Mouse (Mus musculus) spleen, adult 18-20 months (tissue): ENCODE data around the gene Kcnk12.

Experiments used
- DNase-seq, 2 experiments: peaks; one replicate each; pipeline ENCODE4 v3.0.0; 2022; ENCODE audit warnings: mixed read lengths in 2 of 2

Kcnk12 gene

GRCm38 (mm10) chr17:87797688-87798291, at the start of gene Kcnk12:
Gene Kcnk12 (minus strand): TSS chr17:87797994.
- DNase-seq: no peak

GRCm38 (mm10) chr17:87842156-87842555, 44.4 kb upstream of the Kcnk12 start:
- no peak for DNase-seq

- no peak for DNase-seq
These were observed 42.3 kb upstream of the Kcnk12 start for GRCm38 (mm10) chr17:87840079-87840478.

GRCm38 (mm10) chr17:87834850-87835249, 37.1 kb upstream of the Kcnk12 start:
- DNase-seq: no peak

GRCm38 (mm10) chr17:87826909-87827308, 29.1 kb upstream of the Kcnk12 start:
- no peak for DNase-seq

GRCm38 (mm10) chr17:87826036-87826560, 28.3 kb upstream of the Kcnk12 start:
- DNase-seq: no peak

GRCm38 (mm10) chr17:87825454-87826008, 27.7 kb upstream of the Kcnk12 start:
- DNase-seq: no peak

GRCm38 (mm10) chr17:87823031-87823430, 25.2 kb upstream of the Kcnk12 start:
- DNase-seq: no peak

GRCm38 (mm10) chr17:87809556-87809955, 11.8 kb upstream of the Kcnk12 start:
- no peak for DNase-seq

GRCm38 (mm10) chr17:87799948-87800340, 2.1 kb upstream of the Kcnk12 start:
- DNase-seq: no peak

- DNase-seq: no peak
These were observed 1.6 kb upstream of the Kcnk12 start for GRCm38 (mm10) chr17:87799212-87799947.

- peak in 1 of 2 experiments; percentile 12 for DNase-seq
These were observed 688 bp upstream of the Kcnk12 start for GRCm38 (mm10) chr17:87798423-87798941.

- DNase-seq: no peak
These were observed 845 bp downstream of the Kcnk12 start for GRCm38 (mm10) chr17:87796881-87797416.

GRCm38 (mm10) chr17:87795927-87796714, 1.7 kb downstream of the Kcnk12 start:
- DNase-seq: no peak

- DNase-seq: no peak
These were observed 3.0 kb downstream of the Kcnk12 start for GRCm38 (mm10) chr17:87794801-87795200.

- DNase-seq: no peak
These were observed 4.5 kb downstream of the Kcnk12 start for GRCm38 (mm10) chr17:87793331-87793730.

GRCm38 (mm10) chr17:87792623-87793315, 5.0 kb downstream of the Kcnk12 start:
- DNase-seq: no peak

GRCm38 (mm10) chr17:87791517-87792098, 6.2 kb downstream of the Kcnk12 start:
- DNase-seq: no peak

GRCm38 (mm10) chr17:87790661-87791060, 7.1 kb downstream of the Kcnk12 start:
- no peak for DNase-seq

- no peak for DNase-seq
These were observed 9.6 kb downstream of the Kcnk12 start for GRCm38 (mm10) chr17:87788216-87788615.

GRCm38 (mm10) chr17:87787711-87788110, 10.1 kb downstream of the Kcnk12 start:
- DNase-seq: no peak

- DNase-seq: no peak
These were observed 12.1 kb downstream of the Kcnk12 start for GRCm38 (mm10) chr17:87785721-87786120.
